Mouse (Mus musculus): ENCODE measurements around the gene Kcns1. TPM values are rescaled to one million over a fixed set of nuclear protein-coding genes. Genes with fewer than 3 reads are reported as not detected.

Gene Kcns1
- polyA plus RNA-seq, 1 experiment from 2014 or later, result 0.49 TPM

DNA sequence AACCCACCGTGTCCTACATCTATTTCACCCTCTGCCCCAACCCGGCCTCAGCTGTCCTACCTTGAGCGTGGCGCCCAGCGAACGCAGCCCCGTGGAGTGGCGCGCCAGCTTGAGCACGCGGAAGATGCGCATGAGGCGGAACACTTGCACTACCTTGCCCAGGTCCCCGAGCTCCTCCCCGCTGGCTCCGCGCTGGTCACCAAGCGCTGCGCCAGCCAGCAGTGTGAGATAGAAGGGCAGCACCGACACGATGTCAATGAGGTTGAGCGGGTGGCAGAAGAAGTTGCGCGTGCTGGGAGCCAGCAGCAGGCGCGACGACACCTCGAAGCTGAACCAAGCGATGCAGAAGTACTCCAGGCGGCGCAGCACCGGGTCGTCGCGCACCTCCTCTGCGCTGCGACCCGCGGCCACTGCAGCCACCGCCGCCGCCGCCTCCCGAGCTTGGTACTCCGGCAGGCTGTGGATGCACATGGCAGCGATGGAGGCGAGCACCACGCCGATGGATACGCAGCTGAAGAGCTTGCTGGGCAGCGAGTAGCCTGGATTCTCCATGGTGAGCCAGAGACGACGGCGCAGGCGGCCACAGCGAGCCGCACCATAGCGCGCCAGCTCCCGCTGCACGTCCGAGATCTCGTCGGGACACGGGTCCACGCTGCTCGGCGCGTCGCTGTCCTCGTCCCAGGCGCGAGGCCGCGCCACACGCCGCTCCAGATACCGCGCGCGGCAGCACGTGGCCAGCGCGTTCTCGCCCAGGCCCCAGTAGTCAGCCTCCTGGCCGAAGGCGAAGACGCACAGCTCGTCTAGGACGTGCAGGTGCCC lies 3.0 kb downstream of the Kcns1 start:
- 0 out of 2 replicates have a peak, but pooled peaks have one; percentile 30 for ATAC-seq (ENCODE audit: insufficient number of reproducible peaks, insufficient read depth, low FRiP score, low TSS enrichment)
- Histone ChIP-seq H3K9me3 (no peaks in the 10 kb centered on the region), H3K4me2 (replicated peaks) (peak overlapping the region; percentile 65), H3K9ac (peak overlapping the region; percentile 33; the same call in 1 of the 2 replicates), H3K4me3 (peak overlapping the region; percentile 38), H3K27ac (no peak overlapping the region), H3K36me3 (no peaks in the 10 kb centered on the region), H3K27me3 (peaks cover 69% of the 10 kb centered on the region), H3K4me1 (peaks cover 14% of the 10 kb centered on the region)
- 10% methylated on average over 90 of the region's 90 CpGs for WGBS

DNA sequence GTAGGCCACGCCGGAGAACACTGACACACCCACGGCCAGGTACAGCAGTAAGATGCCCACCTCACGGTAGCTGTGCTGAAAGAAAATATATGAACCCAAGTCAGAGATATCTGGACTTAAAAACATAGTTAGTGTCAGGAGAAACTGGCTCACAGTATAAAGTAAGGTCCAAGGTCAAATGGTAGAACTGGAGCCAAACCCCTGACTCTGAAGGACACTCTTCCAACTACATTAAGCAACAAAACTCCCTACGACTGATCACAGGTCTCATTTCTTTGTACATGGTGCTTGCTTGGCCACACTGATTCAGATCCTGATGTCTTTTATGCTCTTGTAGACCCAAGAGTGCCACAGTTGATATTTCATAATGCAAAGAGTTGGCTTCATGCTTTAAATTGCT lies 6.0 kb downstream of the Kcns1 start:
- H3K27me3 ChIP-seq, result peaks cover 47% of the 10 kb centered on the region
- 96% methylated on average over 5 of the region's 5 CpGs for WGBS
- ATAC-seq (ENCODE audit: insufficient number of reproducible peaks, insufficient read depth, low FRiP score, low TSS enrichment), result no peak
- peaks cover 7% of the 10 kb centered on the region for H3K4me1 ChIP-seq
- no peak overlapping the region for H3K9ac ChIP-seq
- no peaks in the 10 kb centered on the region for H3K9me3 ChIP-seq
- H3K36me3 ChIP-seq, result no peaks in the 10 kb centered on the region
- H3K4me2 ChIP-seq (replicated peaks), result no peak overlapping the region
- no peak overlapping the region for H3K4me3 ChIP-seq
- no peak overlapping the region for H3K27ac ChIP-seq

- Histone ChIP-seq H3K27ac (no peak overlapping the region), H3K4me2 (replicated peaks) (no peak overlapping the region), H3K36me3 (no peaks in the 10 kb centered on the region), H3K27me3 (peaks cover 14% of the 10 kb centered on the region), H3K4me1 (no peaks in the 10 kb centered on the region), H3K9me3 (no peaks in the 10 kb centered on the region), H3K4me3 (no peak overlapping the region), H3K9ac (no peak overlapping the region)
- no peak for ATAC-seq (ENCODE audit: insufficient number of reproducible peaks, insufficient read depth, low FRiP score, low TSS enrichment)
- 74% methylated on average over 11 of the region's 11 CpGs for WGBS
Measured at GRCm38 (mm10) chr2:164161515-164162055, 9.3 kb downstream of the Kcns1 start.

DNA sequence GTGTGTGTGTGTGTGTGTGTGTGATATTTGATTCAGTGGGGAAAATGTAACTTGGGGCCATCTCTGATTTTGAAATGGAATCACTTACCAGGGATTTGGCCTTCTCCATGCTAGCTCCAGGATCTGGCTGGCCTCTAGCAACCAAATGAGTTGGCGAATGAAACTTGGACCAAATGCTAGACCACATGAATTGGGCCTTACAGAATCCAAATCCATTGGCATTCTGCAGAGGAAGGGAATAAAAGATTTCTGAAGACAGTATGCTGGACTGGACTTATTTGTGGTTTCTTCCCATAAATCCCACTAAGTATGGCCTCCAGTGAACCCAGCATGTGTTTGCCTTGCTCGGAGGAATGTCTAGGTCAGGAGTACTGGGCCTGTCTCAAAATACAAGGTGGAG lies 12.1 kb downstream of the Kcns1 start:
- no peak overlapping the region for H3K4me3 ChIP-seq
- no peak overlapping the region for H3K9ac ChIP-seq
- 79% methylated on average over 2 of the region's 2 CpGs for WGBS
- no peaks in the 10 kb centered on the region for H3K27me3 ChIP-seq
- no peak overlapping the region for H3K4me2 ChIP-seq (replicated peaks)
- H3K9me3 ChIP-seq, result no peaks in the 10 kb centered on the region
- no peak for ATAC-seq (ENCODE audit: insufficient number of reproducible peaks, insufficient read depth, low FRiP score, low TSS enrichment)
- no peaks in the 10 kb centered on the region for H3K4me1 ChIP-seq
- H3K27ac ChIP-seq, result no peak overlapping the region
- peaks cover 7% of the 10 kb centered on the region; the same call in 1 of the 2 replicates for H3K36me3 ChIP-seq

DNA sequence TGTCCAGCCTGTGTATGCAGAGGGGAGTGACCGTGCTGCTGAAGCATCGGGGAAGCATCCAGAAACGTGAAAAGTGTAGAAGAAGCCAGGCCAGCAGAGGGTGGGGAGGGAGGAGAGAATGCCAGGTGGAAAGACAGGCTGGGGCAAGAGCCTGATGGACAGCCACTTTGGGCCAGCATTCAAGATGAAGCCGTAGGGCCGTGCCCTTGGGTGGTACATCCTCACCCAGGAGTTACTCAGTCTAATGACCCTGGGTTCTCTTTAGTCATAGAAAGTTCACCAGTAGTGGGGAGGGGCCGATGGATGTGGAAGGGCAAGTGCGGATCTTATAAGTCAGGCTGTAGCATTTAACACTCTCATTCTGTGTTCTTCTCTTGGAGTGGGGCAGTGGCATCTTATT lies 14.8 kb downstream of the Kcns1 start:
- no peaks in the 10 kb centered on the region for H3K27me3 ChIP-seq
- H3K9me3 ChIP-seq, result no peaks in the 10 kb centered on the region
- no peak for ATAC-seq (ENCODE audit: insufficient number of reproducible peaks, insufficient read depth, low FRiP score, low TSS enrichment)
- no peak overlapping the region for H3K4me2 ChIP-seq (replicated peaks)
- H3K9ac ChIP-seq, result no peak overlapping the region
- H3K27ac ChIP-seq, result no peak overlapping the region
- peaks cover 17% of the 10 kb centered on the region for H3K36me3 ChIP-seq
- H3K4me3 ChIP-seq, result no peak overlapping the region
- no peaks in the 10 kb centered on the region for H3K4me1 ChIP-seq
- 89% methylated on average over 7 of the region's 7 CpGs for WGBS

- Histone ChIP-seq H3K4me1 (peaks cover 18% of the 10 kb centered on the region), H3K27me3 (no peaks in the 10 kb centered on the region), H3K27ac (no peak overlapping the region), H3K9ac (no peak overlapping the region), H3K4me3 (no peak overlapping the region), H3K9me3 (no peaks in the 10 kb centered on the region), H3K36me3 (peaks cover 17% of the 10 kb centered on the region), H3K4me2 (replicated peaks) (no peak overlapping the region)
- no peak for ATAC-seq (ENCODE audit: insufficient number of reproducible peaks, insufficient read depth, low FRiP score, low TSS enrichment)
- WGBS, result 93% methylated on average over 10 of the region's 10 CpGs
Measured at GRCm38 (mm10) chr2:164154007-164154406, 16.9 kb downstream of the Kcns1 start.

DNA sequence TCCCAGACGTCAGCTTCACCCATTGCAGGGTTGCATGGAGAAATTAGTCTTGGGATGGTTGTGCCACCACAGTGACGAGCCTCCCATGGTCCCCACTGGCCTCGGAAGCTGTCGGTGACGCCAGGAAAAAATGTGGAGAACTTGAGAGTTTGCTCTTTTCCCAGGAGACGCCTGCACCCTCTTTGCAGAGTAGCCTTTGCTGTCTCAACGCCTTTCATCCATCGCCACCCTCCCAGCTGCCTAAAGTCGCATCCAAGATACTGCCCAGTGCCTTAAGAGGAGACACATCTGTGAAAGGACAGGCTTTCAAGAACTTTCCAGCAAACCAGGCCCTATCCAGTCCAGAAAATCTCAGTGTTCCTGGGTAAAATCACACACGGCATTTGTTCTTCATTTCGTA lies 18.6 kb downstream of the Kcns1 start:
- WGBS, result 90% methylated on average over 11 of the region's 11 CpGs
- H3K4me1 ChIP-seq, result peaks cover 20% of the 10 kb centered on the region
- no peak overlapping the region for H3K27ac ChIP-seq
- no peaks in the 10 kb centered on the region for H3K9me3 ChIP-seq
- no peak for ATAC-seq (ENCODE audit: insufficient number of reproducible peaks, insufficient read depth, low FRiP score, low TSS enrichment)
- no peak overlapping the region for H3K4me2 ChIP-seq (replicated peaks)
- H3K4me3 ChIP-seq, result no peak overlapping the region
- no peaks in the 10 kb centered on the region for H3K27me3 ChIP-seq
- peaks cover 17% of the 10 kb centered on the region for H3K36me3 ChIP-seq
- H3K9ac ChIP-seq, result no peak overlapping the region

DNA sequence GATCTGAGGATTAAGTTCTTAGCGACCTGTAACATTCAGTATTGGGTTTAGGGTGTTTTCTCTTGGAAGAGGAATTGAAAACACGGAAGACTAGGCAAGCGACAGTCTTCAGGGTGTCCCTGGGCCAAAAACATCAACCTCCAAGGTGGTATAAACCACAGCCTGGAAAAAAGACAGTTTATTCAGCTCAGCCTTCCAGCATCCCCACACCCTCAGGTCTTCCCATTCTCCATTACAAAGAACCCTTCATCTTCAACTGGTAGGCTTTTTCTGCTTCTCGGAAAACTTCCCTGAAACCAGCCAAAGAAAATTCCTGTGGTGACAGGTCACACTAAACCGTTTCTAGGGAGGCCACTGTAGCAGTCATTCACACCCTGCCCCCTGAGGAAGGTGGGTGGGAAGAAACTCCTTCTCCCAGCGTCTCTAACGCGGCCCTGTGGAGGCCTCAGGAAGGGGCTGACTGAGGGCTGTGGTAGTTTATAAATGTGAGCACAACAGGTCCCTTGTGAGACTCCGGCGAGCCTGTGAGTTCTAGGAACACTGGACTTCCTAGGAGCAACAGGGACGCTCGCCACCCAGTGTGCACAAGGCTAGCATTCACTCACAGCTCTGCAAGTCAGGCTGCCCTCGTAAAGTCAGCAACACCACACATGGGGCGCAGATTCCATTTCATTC lies 20.7 kb downstream of the Kcns1 start:
- H3K4me2 ChIP-seq (replicated peaks), result no peak overlapping the region
- no peak overlapping the region for H3K9ac ChIP-seq
- H3K27me3 ChIP-seq, result no peaks in the 10 kb centered on the region
- H3K27ac ChIP-seq, result peak overlapping the region; percentile 75
- H3K9me3 ChIP-seq, result no peaks in the 10 kb centered on the region
- 30% methylated on average over 14 of the region's 14 CpGs for WGBS
- peaks cover 20% of the 10 kb centered on the region for H3K4me1 ChIP-seq
- no peak overlapping the region for H3K4me3 ChIP-seq
- H3K36me3 ChIP-seq, result peaks cover 14% of the 10 kb centered on the region
- ATAC-seq (ENCODE audit: insufficient number of reproducible peaks, insufficient read depth, low FRiP score, low TSS enrichment), result no peak

- Histone ChIP-seq H3K4me2 (replicated peaks) (no peak overlapping the region), H3K27ac (no peak overlapping the region), H3K36me3 (0 out of 2 replicates have a peak, but pooled peaks cover under 1% of the 10 kb centered on the region), H3K27me3 (no peaks in the 10 kb centered on the region), H3K4me1 (peaks cover 37% of the 10 kb centered on the region), H3K9ac (no peak overlapping the region), H3K4me3 (no peak overlapping the region), H3K9me3 (no peaks in the 10 kb centered on the region)
- WGBS, result 95% methylated on average over 12 of the region's 12 CpGs
- no peak for ATAC-seq (ENCODE audit: insufficient number of reproducible peaks, insufficient read depth, low FRiP score, low TSS enrichment)
Measured at GRCm38 (mm10) chr2:164146556-164146955, 24.4 kb downstream of the Kcns1 start.

DNA sequence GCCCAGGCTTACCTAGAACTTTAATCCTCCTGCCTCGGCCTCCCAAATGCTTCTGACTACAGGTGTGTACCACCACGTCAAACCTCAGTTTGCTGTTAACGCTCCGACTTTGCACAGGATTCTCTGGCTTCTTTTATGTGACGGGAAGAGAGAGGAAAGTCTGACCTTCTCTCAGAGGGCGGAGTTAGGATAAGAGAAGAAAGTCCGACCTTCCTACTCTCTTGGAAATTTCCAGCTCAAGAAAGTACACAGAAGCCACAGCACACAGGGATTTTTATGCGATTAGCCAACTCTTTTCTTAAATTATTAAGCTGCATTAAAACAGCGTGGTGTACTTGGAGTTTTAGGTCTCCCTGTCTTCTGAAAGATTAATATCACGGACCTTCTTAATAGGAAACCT lies 26.4 kb downstream of the Kcns1 start:
- Histone ChIP-seq H3K9me3 (no peaks in the 10 kb centered on the region), H3K4me3 (no peak overlapping the region), H3K27me3 (no peaks in the 10 kb centered on the region), H3K4me1 (peaks cover 25% of the 10 kb centered on the region), H3K9ac (no peak overlapping the region), H3K27ac (no peak overlapping the region), H3K36me3 (peaks cover 6% of the 10 kb centered on the region; the same call in 1 of the 2 replicates), H3K4me2 (replicated peaks) (no peak overlapping the region)
- ATAC-seq (ENCODE audit: insufficient number of reproducible peaks, insufficient read depth, low FRiP score, low TSS enrichment), result no peak
- WGBS, result 82% methylated on average over 10 of the region's 10 CpGs

GRCm38 (mm10) chr2:164144025-164144424 lies 26.9 kb downstream of the Kcns1 start:
- H3K9ac ChIP-seq, result no peak overlapping the region
- no peak overlapping the region for H3K27ac ChIP-seq
- peaks cover 6% of the 10 kb centered on the region; the same call in 1 of the 2 replicates for H3K36me3 ChIP-seq
- H3K4me2 ChIP-seq (replicated peaks), result no peak overlapping the region
- H3K9me3 ChIP-seq, result no peaks in the 10 kb centered on the region
- no peaks in the 10 kb centered on the region for H3K27me3 ChIP-seq
- no peak overlapping the region for H3K4me3 ChIP-seq
- peaks cover 20% of the 10 kb centered on the region for H3K4me1 ChIP-seq
- WGBS, result 68% methylated on average over 6 of the region's 6 CpGs
- no peak for ATAC-seq (ENCODE audit: insufficient number of reproducible peaks, insufficient read depth, low FRiP score, low TSS enrichment)

Data from embryonic facial prominence, embryonic 12.5 days (tissue).